Mouse (Mus musculus) MEL (cell line): ENCODE measurements at regions not wholly inside any gene's neighbourhood (a gene's known extent, or its start where the extent isn't known, plus 50 kb on each side); places are given as distances from the start of the nearest gene placed in this dataset.

Experiments
- CTCF ChIP-seq, 3 experiments: IDR thresholded peaks in 2 of 3; conservative IDR thresholded peaks in 1 of 3; 2 replicates each; pipeline ENCODE4 v1.5.1; 2011 to 2012; ENCODE audit warnings: low read length in 3 of 3, low read depth in 2 of 3, mild to moderate bottlenecking in 2 of 3, improper control_type of control experiment in 1 of 3, inconsistent platforms in 1 of 3, mixed read lengths in 1 of 3, moderate library complexity in 1 of 3; ENCODE audit not compliant: control insufficient read depth in 1 of 3, insufficient read depth in 1 of 3, poor library complexity in 1 of 3, severe bottlenecking in 1 of 3
- POLR2A ChIP-seq, 2 experiments: IDR thresholded peaks; 2 replicates each; pipeline ENCODE4 v1.6.1; 2011 to 2012; ENCODE audit warnings: low read length in 2 of 2, mild to moderate bottlenecking in 2 of 2, control low read depth in 1 of 2, improper control_type of control experiment in 1 of 2, low read depth in 1 of 2, moderate library complexity in 1 of 2; ENCODE audit not compliant: control insufficient read depth in 1 of 2, insufficient read depth in 1 of 2, poor library complexity in 1 of 2

- TF ChIP-seq POLR2A (IDR thresholded peaks at IDR 0.05; ENCODE audit: control insufficient read depth in 1 of 2, insufficient read depth in 1 of 2, low read depth in 1 of 2, low read length in 2 of 2, poor library complexity in 1 of 2) (no peak), CTCF (IDR thresholded peaks at IDR 0.05 in 2 of 3, conservative IDR thresholded peaks at IDR 0.05 in 1 of 3; ENCODE audit: control insufficient read depth in 1 of 3, insufficient read depth in 1 of 3, low read depth in 2 of 3, low read length in 3 of 3, poor library complexity in 1 of 3, severe bottlenecking in 1 of 3) (no peak)
Measured at GRCm38 (mm10) chr17:47142276-47142675, 131.9 kb upstream of the Ubr2 start.
